Mouse (Mus musculus) midbrain, embryonic 14.5 days (tissue): ENCODE data around the gene Fam131b. TPM values are rescaled to one million over a fixed set of nuclear protein-coding genes. Genes with fewer than 3 reads are reported as not detected.
A peak's percentile ranks its signal among the peaks of the same experiment; 100 is the strongest.

Experiments
- ATAC-seq: fragments of 200-750 bp; cut with Nextera tagmentation; 2 replicates; pipeline ENCODE4 v1.8.0; 2017; ENCODE audit warnings: moderate number of reproducible peaks, moderate library complexity; ENCODE audit not compliant: low FRiP score, low TSS enrichment
- DNase-seq: peaks from one replicate; pipeline ENCODE4 v3.0.0-alpha.2; 2015
- H3K27ac ChIP-seq: fragments of 300-500 bp; sonication (generic); replicated peaks from 2 replicates; pipeline ENCODE4 v1.5.1; 2014; ENCODE audit warnings: mild to moderate bottlenecking, low read depth, low read length, moderate library complexity
- H3K27me3 ChIP-seq: fragments of 300-500 bp; sonication (generic); 2 replicates; pipeline ENCODE4 v1.6.1; 2014; ENCODE audit warnings: low read length, control low read depth, mixed read lengths; ENCODE audit not compliant: control insufficient read depth, insufficient read depth
- H3K36me3 ChIP-seq: fragments of 300-500 bp; sonication (generic); 2 replicates; pipeline ENCODE4 v1.6.1; 2014; ENCODE audit warnings: low read length, control low read depth; ENCODE audit not compliant: control insufficient read depth, insufficient read depth
- H3K4me1 ChIP-seq: fragments of 300-500 bp; sonication (generic); 2 replicates; pipeline ENCODE4 v1.6.1; 2014; ENCODE audit warnings: mild to moderate bottlenecking, antibody characterized with exemption, low read length, control low read depth; ENCODE audit not compliant: control insufficient read depth, insufficient read depth
- H3K4me2 ChIP-seq: fragments of 300-500 bp; sonication (generic); 2 replicates; pipeline ENCODE4 v1.6.1; 2014; ENCODE audit warnings: mild to moderate bottlenecking, low read length, moderate library complexity
- H3K4me3 ChIP-seq: fragments of 300-500 bp; sonication (generic); replicated peaks from 2 replicates; pipeline ENCODE4 v1.5.1; 2014; ENCODE audit warnings: low read depth, low read length
- H3K9ac ChIP-seq: fragments of 300-500 bp; sonication (generic); replicated peaks from 2 replicates; pipeline ENCODE4 v1.6.1; 2014; ENCODE audit warnings: mild to moderate bottlenecking, low read length, moderate library complexity
- H3K9me3 ChIP-seq: fragments of 300-500 bp; sonication (generic); 2 replicates; pipeline ENCODE4 v1.6.1; 2016; ENCODE audit warnings: low read length, control low read depth, mixed read lengths; ENCODE audit not compliant: control insufficient read depth
- WGBS: fragments of 180-500 bp; shearing (Covaris S2); extraction: QIAGEN DNeasy Blood & Tissue Kit; methylation state at CpG from one replicate; pipeline ENCODE4 v1.1.7; 2014; 5-methylcytosine and 5-hydroxymethylcytosine counted together
- polyA plus RNA-seq: library from polyadenylated mRNA; unstranded; fragments of >200 nt; fragmentation: Nextera tagmentation; extraction: Ambion mirVana; gene quantifications from 2 replicates; pipeline ENCODE4 v1.2.1, GENCODE M21; 2014

Gene Fam131b
- polyA plus RNA-seq, 1 experiment from 2014 or later: 4.6 TPM

DNA sequence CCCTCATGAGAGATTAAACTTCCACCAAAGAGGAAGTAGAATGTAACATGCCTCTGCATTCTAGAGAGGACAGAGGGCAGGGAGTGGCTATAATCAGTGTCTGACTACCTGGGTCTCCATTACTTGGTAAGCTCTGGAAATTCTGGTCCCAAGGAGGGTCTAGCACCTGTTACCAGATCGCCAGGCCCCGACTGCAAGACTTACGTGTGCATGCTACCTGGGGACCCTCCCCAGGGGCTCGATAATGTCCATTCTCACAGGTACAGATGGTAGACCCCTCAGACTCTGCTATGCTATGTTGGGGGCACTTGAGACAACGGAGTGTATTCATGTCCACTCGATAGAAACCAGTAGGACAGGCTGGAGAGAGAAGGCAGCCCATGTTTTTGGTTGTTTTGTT, 40.8 kb upstream of the Fam131b start:
- no peak for DNase-seq
- H3K4me3 ChIP-seq: no peak overlapping the region
- ATAC-seq: no peak
- 85% methylated on average over 6 of the region's 6 CpGs for WGBS
- H3K9me3 ChIP-seq: no peaks in the 10 kb centered on the region
- no peak overlapping the region for H3K27ac ChIP-seq
- no peak overlapping the region for H3K9ac ChIP-seq
- no peak overlapping the region for H3K4me2 ChIP-seq
- no peaks in the 10 kb centered on the region for H3K27me3 ChIP-seq
- H3K4me1 ChIP-seq: no peaks in the 10 kb centered on the region
- peaks cover 3% of the 10 kb centered on the region; the same call in 1 of the 2 replicates for H3K36me3 ChIP-seq

DNA sequence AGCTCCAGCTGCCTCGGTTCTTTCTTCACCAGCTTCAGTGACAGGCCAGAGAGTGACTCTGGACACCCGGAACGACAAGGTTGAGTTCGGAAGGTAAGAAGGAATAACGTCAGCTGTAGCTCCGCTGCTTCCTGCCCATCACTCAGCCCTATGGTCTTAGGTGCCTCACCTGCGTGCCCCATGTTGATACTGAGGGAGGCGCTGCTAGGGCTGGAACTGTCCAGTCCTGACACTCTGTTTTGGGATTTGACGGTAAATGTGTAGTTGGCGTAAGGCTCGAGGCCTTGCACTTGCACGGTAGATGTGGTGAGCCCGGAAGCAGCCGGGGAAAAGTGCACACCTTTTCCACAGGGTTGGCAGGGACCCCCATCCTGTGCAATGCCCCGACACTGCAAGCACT, 40.2 kb upstream of the Fam131b start:
- Histone ChIP-seq H3K4me3 (no peak overlapping the region), H3K4me2 (no peak overlapping the region), H3K4me1 (no peaks in the 10 kb centered on the region), H3K9ac (no peak overlapping the region), H3K27me3 (no peaks in the 10 kb centered on the region), H3K27ac (no peak overlapping the region), H3K9me3 (no peaks in the 10 kb centered on the region), H3K36me3 (peaks cover 8% of the 10 kb centered on the region; the same call in 1 of the 2 replicates)
- WGBS: 93% methylated on average over 15 of the region's 15 CpGs
- no peak for DNase-seq
- no peak for ATAC-seq

DNA sequence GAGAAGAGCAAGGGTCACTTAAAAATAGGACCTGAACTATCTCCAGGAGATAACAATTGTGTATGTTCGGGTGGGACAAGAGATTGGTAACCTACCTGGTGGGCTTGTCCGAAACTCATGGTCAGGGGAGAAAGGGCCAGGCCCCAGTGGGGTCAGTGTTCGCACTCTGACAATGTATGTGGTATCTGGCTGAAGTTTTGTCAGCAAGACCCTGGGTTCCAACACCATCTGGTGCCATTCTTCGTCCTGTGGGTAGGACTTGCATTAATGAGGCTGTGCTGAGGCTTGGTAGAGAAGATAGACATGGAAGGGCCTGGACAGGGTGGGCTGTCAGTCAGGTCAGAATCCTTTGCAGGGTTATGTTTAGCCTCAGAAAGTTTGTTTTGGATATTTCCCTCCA, 39.6 kb upstream of the Fam131b start:
- DNase-seq (no peak), ATAC-seq (no peak)
- Histone ChIP-seq H3K4me1 (no peaks in the 10 kb centered on the region), H3K4me2 (no peak overlapping the region), H3K36me3 (peaks cover 14% of the 10 kb centered on the region), H3K9me3 (no peaks in the 10 kb centered on the region), H3K27ac (no peak overlapping the region), H3K4me3 (no peak overlapping the region), H3K9ac (no peak overlapping the region), H3K27me3 (no peaks in the 10 kb centered on the region)
- WGBS: 85% methylated on average over 4 of the region's 4 CpGs

DNA sequence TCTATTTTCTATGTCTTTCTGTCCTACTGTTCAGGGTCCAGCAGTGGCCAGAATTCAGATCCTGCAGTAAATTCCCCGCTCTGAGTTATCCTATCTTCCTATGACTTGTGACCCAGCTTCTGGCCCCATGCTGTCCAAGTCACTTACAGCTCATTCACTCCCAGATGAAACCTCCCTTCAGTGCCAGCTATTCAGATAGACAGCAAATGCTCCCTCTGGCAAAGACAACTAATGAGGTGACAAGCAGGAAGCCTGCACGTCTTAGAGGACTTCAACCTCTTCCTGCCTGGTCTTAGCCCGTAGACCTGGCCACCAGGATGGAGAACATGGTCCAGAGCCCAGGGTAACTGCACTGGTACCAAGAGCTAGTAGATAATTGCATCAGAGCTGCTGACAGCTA, 38.5 kb upstream of the Fam131b start:
- no peaks in the 10 kb centered on the region for H3K4me1 ChIP-seq
- no peaks in the 10 kb centered on the region for H3K27me3 ChIP-seq
- H3K36me3 ChIP-seq: peaks cover 23% of the 10 kb centered on the region
- no peaks in the 10 kb centered on the region for H3K9me3 ChIP-seq
- no peak for DNase-seq
- H3K9ac ChIP-seq: no peak overlapping the region
- H3K4me2 ChIP-seq: no peak overlapping the region
- no peak overlapping the region for H3K4me3 ChIP-seq
- H3K27ac ChIP-seq: no peak overlapping the region
- ATAC-seq: no peak
- WGBS: 56% methylated on average over 3 of the region's 3 CpGs

DNA sequence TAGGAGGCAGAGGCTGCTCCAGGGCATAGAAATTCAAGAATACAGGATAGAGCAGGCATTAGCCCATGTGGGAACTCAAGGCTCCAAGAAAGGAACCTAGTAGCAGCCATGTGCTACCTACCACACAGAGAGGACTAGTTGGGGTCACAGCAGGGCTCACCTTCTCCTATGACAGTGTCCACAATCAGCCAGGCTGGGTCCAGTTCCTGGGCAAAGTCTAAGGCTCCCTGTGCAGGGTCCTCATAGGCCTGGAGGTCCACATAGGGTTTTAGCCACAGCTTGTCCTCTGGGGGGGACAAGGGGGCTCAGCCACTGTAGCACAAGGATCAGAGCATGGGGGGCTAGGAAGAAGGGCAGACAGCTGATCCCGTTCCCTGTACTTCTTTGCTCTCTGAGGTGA, 38.1 kb upstream of the Fam131b start:
- Histone ChIP-seq H3K27ac (no peak overlapping the region), H3K27me3 (no peaks in the 10 kb centered on the region), H3K4me1 (no peaks in the 10 kb centered on the region), H3K4me2 (no peak overlapping the region), H3K4me3 (no peak overlapping the region), H3K9ac (no peak overlapping the region), H3K36me3 (peaks cover 28% of the 10 kb centered on the region), H3K9me3 (no peaks in the 10 kb centered on the region)
- peak; percentile 38 for ATAC-seq
- no peak for DNase-seq
- WGBS: 68% methylated on average over 1 of the region's 1 CpGs

DNA sequence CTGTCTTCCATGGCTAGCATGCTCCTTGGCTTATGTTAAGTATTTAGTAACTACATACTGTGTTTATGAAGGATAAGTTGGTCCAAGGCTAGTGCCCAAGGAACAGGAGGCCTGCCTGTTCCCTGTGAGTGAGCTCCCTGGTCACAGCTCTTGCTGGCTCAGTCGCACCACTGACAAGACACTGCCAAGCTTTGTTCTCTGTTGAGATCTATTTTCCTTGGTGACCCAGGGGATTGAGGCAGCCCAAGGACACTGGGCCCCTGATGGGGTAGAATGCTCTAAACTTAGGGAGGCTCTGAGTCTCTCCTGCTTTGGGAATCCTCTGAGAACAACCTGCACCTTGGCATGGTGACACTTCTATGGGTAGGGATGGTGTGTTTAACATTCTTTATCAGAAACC, 37.6 kb upstream of the Fam131b start:
- 57% methylated on average over 1 of the region's 1 CpGs for WGBS
- peaks cover 32% of the 10 kb centered on the region for H3K36me3 ChIP-seq
- ATAC-seq (no peak), DNase-seq (no peak)
- no peak overlapping the region for H3K4me3 ChIP-seq
- no peak overlapping the region for H3K4me2 ChIP-seq
- no peak overlapping the region for H3K9ac ChIP-seq
- H3K27me3 ChIP-seq: no peaks in the 10 kb centered on the region
- no peaks in the 10 kb centered on the region for H3K4me1 ChIP-seq
- H3K9me3 ChIP-seq: no peaks in the 10 kb centered on the region
- no peak overlapping the region for H3K27ac ChIP-seq

DNA sequence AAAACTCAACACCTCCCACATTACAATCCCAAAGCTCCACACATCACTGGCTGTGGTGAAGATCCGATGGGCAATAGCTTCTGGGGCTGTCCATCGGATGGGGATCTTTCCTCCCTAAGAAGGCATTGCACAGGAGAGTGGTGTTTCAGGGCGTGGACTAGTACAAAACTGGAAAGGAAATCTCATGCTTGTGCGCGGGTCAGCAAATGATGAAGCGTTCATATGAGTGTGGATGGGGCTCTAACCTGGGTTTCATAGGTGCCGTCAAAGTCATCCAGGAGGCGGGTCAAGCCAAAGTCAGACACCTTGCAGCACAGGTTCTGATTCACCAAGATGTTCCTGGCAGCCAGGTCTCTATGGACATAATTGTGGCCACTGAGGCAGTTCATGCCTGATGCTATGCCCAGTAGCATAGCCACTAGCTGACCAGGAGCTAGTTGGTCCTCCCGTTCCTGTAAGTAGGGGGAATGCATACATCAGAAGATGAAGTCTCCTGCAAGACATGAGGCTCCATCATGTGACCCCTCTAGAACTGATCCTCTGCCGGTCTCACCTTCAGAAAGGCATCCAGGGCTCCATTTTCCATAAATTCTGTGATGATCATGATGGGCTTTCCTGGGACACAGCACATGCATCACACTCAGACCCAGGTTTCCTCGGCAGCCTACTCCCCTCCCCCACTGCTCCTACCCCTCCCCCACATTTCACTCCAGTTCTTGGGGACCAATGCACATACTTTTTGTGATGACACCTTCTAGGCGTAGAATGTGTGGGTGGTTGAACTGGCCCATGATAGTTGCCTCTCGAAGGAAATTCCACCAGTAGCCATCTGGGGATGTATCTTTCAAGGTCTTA, 36.8 kb upstream of the Fam131b start:
- Histone ChIP-seq H3K4me2 (no peak overlapping the region), H3K4me3 (no peak overlapping the region), H3K4me1 (no peaks in the 10 kb centered on the region), H3K9me3 (no peaks in the 10 kb centered on the region), H3K9ac (no peak overlapping the region), H3K36me3 (peaks cover 40% of the 10 kb centered on the region), H3K27ac (no peak overlapping the region), H3K27me3 (no peaks in the 10 kb centered on the region)
- DNase-seq (no peak), ATAC-seq (no peak)
- WGBS: 95% methylated on average over 13 of the region's 13 CpGs

DNA sequence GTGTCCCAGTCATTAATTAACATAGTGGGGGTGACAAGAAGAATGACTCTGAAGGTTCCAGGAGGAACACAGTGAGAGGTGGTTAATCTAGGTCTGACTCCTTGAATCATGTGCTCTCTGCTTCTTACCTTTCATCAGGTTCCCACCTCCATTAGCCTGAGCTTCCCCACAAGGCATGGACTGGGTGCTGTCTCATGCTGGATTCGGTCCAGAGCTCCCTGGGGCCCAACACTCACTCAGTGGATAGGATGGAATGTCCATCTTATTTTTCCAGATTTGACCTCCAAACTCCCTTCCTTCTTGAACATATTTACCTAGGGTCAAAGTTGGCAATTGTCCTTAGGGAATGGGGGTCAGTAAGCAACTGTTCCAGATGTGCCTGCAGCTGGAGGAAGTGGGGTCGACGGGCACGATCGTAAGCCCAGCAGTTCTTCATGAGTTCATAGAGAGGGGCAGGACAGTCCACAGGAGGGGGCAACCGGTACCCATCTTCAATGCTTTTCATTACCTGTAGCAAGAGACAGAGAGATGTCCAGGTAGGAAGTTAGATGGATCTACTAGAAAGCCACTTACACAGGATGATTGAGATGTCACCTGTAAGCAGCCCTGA, 35.9 kb upstream of the Fam131b start:
- H3K36me3 ChIP-seq: peaks cover 49% of the 10 kb centered on the region
- WGBS: 93% methylated on average over 6 of the region's 6 CpGs
- ATAC-seq (no peak), DNase-seq (no peak)
- no peaks in the 10 kb centered on the region for H3K4me1 ChIP-seq
- no peaks in the 10 kb centered on the region for H3K9me3 ChIP-seq
- H3K27me3 ChIP-seq: no peaks in the 10 kb centered on the region
- H3K4me3 ChIP-seq: no peak overlapping the region
- no peak overlapping the region for H3K4me2 ChIP-seq
- H3K27ac ChIP-seq: no peak overlapping the region
- H3K9ac ChIP-seq: no peak overlapping the region
